Mouse (Mus musculus): ENCODE measurements at regions not wholly inside any gene's neighbourhood (a gene's known extent, or its start where the extent isn't known, plus 50 kb on each side); places are given as distances from the start of the nearest gene placed in this dataset.

- DNase-seq = no peak
Measured at GRCm38 (mm10) chr16:71622664-71623063, 685.4 kb upstream of the Robo1 start.

DNA sequence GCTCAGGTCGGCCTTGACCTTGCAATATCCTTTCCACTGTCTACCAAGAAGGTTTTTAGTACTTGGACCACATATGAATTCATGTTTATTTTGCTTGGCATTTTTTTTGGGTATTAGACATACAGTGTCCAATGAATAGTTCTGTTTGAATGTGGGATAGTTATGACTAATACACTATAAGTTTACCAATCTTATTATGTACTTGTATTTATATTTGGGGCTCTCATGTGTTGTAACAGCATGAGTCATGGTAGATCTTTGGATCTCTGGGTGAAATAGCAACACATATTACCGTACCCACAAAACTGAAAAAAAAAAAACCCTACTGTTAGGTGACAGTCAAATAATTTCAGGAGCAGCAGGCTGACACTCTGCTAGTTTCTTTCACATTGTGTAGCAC is 667.7 kb upstream of the Robo1 start:
- no peak for DNase-seq

GRCm38 (mm10) chr16:71643223-71643622 is 664.9 kb upstream of the Robo1 start:
- DNase-seq = no peak

- no peak for DNase-seq
Measured at GRCm38 (mm10) chr16:71678075-71678701, 629.9 kb upstream of the Robo1 start.

DNA sequence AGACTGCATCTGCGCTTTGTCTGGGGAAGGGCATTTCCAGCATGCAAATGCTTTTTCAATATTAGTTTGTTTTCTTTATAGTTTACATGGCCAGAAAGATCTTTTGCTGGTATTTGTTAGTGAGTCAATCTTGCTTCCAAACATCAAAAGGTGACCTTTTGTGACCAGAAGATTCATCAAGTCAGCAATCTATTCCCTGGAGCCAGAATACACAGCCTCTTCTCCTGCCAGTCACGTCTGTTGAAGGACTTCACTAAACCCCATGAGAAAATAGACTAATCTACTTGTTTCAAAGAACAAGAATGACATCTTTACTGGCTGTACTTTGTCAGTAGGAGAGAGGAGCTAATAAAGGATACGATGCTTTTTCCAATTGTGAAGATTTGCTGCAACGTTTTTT is 614.6 kb upstream of the Robo1 start:
- no peak for DNase-seq

DNA sequence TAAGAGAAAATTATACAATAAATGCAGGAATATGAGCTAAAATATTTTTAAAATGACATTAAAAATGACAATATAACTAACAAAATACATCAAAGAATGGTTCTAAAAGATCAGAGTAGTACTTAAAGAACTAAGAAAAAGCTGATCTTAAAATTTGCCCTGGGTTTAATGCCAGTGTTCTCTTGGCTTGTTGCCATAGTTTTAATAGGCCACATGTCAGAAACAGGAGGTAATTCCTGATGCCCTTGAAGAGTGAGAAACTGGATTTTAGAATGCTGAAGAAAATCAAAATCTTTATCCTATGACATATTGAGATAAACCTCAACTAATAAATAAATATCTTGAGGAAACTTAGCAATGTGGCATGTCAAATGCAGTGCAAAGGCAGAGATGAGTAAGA is 602.3 kb upstream of the Robo1 start:
- no peak for DNase-seq

GRCm38 (mm10) chr16:71709684-71710083 is 598.4 kb upstream of the Robo1 start:
- DNase-seq = no peak

DNA sequence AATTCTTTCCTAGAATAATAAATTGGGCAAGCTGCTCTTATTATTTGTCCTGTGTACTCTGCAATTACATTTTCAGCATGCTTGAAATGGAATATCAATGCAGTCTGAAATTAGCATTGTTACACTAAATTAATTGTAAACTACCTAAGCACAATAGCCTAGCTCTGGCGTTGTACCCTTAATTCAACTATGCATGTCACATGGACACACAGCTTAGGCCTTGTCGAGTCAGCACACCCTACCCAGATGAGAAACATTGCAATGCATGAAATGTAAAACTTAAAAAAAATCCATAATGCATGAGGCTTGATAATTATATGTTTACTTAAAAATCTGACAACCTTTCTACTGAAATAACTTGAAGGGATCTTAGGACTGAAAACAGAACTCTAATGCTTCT is 596.2 kb upstream of the Robo1 start:
- DNase-seq = no peak

DNA sequence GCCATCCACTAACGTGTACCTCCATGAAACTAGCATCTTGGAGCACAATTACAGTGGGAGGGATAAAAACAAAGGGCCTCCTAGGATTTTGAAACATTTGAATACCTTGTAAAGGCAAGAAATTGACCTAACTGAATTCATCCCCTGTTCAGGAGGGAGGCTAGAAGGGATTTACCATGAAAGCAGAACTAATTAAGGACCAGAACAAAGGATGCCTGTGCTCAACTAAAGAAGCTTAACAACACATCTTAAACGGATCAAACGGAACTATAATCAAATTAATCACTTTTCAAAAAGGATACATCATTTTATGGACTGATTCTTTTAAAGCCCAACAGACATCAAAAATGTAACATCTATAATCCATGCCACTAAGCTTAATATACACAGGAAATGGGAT is 590.9 kb upstream of the Robo1 start:
- no peak for DNase-seq

GRCm38 (mm10) chr16:71724898-71725297 is 583.2 kb upstream of the Robo1 start:
- no peak for DNase-seq

DNA sequence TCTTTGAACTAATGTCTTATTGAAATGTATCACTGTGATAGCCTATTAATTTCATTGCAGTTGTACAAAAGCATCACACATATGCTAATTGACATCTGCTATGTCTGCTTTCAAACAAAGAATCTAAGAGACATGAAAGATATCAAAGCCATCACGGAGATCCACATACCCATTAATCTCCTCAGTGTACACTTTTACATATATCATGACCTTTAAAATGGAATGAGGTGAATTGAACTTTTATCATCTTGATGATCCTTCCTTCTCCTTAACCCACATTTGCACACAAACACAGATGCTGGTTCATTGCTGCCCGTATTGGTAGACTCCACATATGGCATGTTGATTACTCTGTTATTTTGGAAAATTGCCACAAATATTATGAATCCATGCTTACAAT is 570.2 kb upstream of the Robo1 start:
- DNase-seq = no peak

DNA sequence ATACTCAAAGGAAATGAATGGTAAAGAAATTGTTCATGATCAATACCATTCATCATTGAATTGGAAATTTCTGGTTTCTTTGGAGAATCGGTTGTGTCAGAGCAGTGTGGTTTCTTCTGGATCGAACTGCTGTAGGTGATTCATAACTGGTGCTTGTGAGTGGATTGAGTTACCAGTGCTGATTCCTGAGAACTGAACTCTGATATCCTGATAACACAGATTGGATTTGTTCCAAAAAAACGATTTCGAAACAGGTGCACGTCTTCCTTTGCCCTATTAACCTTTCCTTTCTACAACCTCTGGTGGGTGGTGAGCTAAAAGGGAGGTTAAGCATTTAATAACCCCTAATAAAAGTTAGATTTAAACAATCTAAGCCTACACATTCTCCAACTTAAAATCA is 569.0 kb upstream of the Robo1 start:
- DNase-seq = no peak

- DNase-seq = no peak
Measured at GRCm38 (mm10) chr16:71780945-71781344, 527.2 kb upstream of the Robo1 start.

DNA sequence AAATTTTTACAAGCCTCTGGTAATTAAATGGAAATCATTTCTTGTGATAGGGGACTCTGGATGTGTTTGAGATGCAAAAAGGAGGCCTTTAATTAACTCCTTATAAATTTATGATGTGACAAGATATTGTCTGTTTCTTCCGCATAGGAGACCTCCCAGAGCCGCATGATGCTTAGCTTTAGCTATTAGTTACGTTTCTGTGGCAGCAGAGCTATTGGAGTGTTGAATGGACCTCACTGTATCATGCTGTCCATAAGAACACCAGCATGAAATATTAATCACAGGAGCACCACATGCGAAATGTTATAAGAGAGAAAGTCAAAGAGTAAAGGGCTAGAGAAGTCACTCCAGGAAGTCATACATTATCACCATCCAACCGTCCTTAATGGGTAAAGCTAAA is 495.3 kb upstream of the Robo1 start:
- no peak for DNase-seq

DNA sequence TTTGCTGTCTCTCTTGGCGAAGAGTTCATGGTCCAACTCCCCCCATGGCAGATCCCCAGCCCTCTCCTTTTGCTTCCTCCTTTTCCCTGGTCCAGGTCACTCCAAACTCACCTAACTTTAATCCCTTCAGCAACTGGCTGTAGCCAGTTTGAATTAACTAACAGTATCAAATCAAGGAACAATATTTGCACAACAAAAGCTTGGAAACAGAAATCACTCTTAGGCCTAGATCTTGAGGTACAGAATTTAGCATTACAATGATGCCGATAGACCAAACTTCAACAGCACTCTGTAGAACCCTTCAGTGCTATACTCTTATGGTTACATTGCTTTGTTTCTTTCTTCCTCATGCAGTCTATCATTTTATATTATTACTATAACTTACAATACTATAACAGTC is 472.8 kb upstream of the Robo1 start:
- DNase-seq = no peak

GRCm38 (mm10) chr16:71850097-71850496 is 458.0 kb upstream of the Robo1 start:
- no peak for DNase-seq

GRCm38 (mm10) chr16:71851590-71852190 is 456.4 kb upstream of the Robo1 start:
- DNase-seq = no peak

DNA sequence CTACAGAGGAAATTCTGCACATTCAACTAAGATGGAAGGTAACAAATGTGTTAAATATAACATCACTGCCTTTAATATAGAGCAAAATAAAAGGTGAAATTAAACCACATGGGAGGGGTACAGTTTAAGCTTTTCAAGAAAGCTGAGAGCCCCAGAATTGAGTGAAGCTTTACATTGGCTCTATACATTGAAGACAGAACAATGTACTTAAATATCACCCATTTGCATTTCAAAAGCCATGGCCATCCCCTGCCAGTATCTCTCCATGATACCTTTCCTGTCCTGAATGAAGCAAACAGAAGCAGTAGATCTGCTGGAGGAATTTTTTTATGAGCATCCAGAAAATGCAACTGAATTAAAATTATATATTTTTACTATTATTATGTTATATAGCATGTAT is 450.2 kb upstream of the Robo1 start:
- DNase-seq = no peak

GRCm38 (mm10) chr16:71860205-71860604 is 447.9 kb upstream of the Robo1 start:
- no peak for DNase-seq

DNA sequence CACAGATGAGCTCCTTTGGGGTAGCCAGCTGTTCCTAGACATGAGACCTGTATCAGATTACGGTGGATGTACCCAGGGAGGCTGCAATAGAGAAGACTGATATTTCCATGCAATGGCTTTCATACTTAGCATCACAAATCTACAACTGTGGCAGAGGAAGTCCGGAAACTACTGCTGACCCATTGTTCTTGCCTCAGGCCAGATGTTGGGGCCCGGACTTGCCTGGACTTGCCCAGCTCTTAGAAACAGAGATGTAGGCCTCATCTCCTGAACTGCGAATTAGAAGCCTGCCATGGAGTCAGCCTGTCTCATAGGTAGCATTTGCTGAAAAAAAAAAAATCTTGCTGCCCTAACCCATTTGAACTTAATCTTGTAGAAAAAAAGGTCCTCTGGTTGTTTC is 422.4 kb upstream of the Robo1 start:
- no peak for DNase-seq

GRCm38 (mm10) chr16:71889679-71890078 is 418.4 kb upstream of the Robo1 start:
- no peak for DNase-seq

GRCm38 (mm10) chr16:71923111-71923510 is 385.0 kb upstream of the Robo1 start:
- DNase-seq = no peak

DNA sequence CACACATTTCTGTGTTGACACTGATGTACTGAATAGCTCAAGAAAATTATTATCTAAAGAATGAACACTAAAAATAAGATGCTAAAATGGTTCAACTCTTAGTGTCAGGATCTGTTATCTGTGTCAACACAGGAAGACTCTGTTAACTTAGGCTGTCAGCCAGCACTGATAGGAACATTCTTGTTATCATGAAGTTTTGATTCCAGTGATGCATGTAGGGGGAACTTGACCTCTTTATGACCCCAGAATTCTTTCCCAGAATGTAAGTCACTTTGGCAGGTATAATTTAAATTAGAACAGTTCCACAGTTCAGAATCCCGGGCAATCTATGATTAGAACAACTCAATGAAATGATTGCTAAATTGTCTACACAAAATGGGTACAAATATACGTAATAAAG is 363.9 kb upstream of the Robo1 start:
- DNase-seq = no peak

- no peak for DNase-seq
Measured at GRCm38 (mm10) chr16:71944846-71945245, 363.3 kb upstream of the Robo1 start.

DNA sequence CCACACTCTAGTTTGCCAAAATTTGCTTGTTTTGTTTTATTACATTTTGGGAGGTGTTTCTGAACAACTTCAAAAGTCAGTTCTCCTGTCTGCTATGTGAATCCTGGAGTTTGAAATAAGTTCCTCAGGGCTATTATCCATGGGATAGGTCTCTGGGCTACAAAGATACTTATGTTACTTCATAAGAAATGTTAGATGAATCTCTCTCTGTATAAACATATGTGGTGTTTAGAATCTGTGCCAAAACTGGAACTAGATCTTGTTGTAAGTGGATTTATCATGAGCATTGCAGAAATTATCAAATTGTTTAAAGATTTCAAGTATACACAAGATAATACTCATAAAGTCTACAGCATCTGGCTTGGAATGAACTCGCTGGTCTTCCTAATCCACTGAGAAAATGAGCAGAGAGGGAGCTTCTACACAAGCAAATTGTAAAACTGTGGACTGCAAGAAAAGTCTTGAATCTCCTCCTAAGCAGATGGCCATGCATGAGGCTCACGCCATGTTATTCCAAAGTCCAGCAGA is 355.2 kb upstream of the Robo1 start:
- DNase-seq = no peak

Data from right cerebral cortex, adult 18-20 months (tissue).